Mouse (Mus musculus) ES-Bruce4 (cell line): ENCODE measurements around the gene Krtap28-10.

ENCODE experiments used
- CTCF ChIP-seq: IDR thresholded peaks from one replicate; pipeline ENCODE4 v1.8.1; 2011; ENCODE audit warnings: low read depth, low read length
- POLR2A ChIP-seq: IDR thresholded peaks from one replicate; pipeline ENCODE4 v1.8.1; 2011; ENCODE audit warnings: low read length; ENCODE audit not compliant: insufficient read depth

GRCm38 (mm10) chr1:83067205-83067604 lies 24.9 kb upstream of the Krtap28-10 start:
- no peak for TF ChIP-seq POLR2A
- no peak for TF ChIP-seq CTCF
